Mouse (Mus musculus) R1 (cell line): Measurements from ENCODE around the gene Sco2.
A peak's percentile ranks its signal among the peaks of the same experiment; 100 is the strongest.

Experiments
- DNase-seq: peaks from one replicate; pipeline ENCODE4 v3.0.0-alpha.2; 2018; ENCODE audit warnings: low read depth, low spot score

Sco2 gene

GRCm38 (mm10) chr15:89373762-89374248 is at the start of gene Sco2:
Gene Sco2, minus strand, starts transcription at chr15:89373846.
- DNase-seq: peak; percentile 93

- no peak for DNase-seq
Measured at GRCm38 (mm10) chr15:89421938-89422337, 48.3 kb upstream of the Sco2 start.

- DNase-seq: no peak
Measured at GRCm38 (mm10) chr15:89415282-89415681, 41.6 kb upstream of the Sco2 start.

GRCm38 (mm10) chr15:89410118-89410517 is 36.5 kb upstream of the Sco2 start, which contains the start of gene Syce3:
Gene Syce3, minus strand, starts transcription at chr15:89410503.
- DNase-seq: peak; percentile 86

- DNase-seq: peak; percentile 93
Measured at GRCm38 (mm10) chr15:89406691-89407090, 33.0 kb upstream of the Sco2 start.

- DNase-seq: no peak
Measured at GRCm38 (mm10) chr15:89404831-89405623, 31.4 kb upstream of the Sco2 start.

- DNase-seq: peak; percentile 81
Measured at GRCm38 (mm10) chr15:89402471-89402870, 28.8 kb upstream of the Sco2 start.

GRCm38 (mm10) chr15:89399716-89400115 is 26.1 kb upstream of the Sco2 start:
- no peak for DNase-seq

- DNase-seq: no peak
Measured at GRCm38 (mm10) chr15:89398146-89398545, 24.5 kb upstream of the Sco2 start.

GRCm38 (mm10) chr15:89396883-89397282 is 23.2 kb upstream of the Sco2 start:
- DNase-seq: no peak

GRCm38 (mm10) chr15:89390081-89390480 is 16.4 kb upstream of the Sco2 start:
- no peak for DNase-seq

- no peak for DNase-seq
Measured at GRCm38 (mm10) chr15:89387127-89387526, 13.5 kb upstream of the Sco2 start.

- DNase-seq: no peak
Measured at GRCm38 (mm10) chr15:89384617-89385016, 11.0 kb upstream of the Sco2 start, which contains the start of gene Klhdc7b. Gene Klhdc7b, plus strand, starts transcription at chr15:89384917.

- peak; percentile 29 for DNase-seq
Measured at GRCm38 (mm10) chr15:89379429-89379828, 5.8 kb upstream of the Sco2 start.

GRCm38 (mm10) chr15:89378831-89379401 is 5.3 kb upstream of the Sco2 start, which contains the start of gene Odf3b:
Gene Odf3b, minus strand, starts transcription at chr15:89379282.
- DNase-seq: peak; percentile 62

- DNase-seq: peak; percentile 40
Measured at GRCm38 (mm10) chr15:89377938-89378828, 4.5 kb upstream of the Sco2 start.

- DNase-seq: no peak
Measured at GRCm38 (mm10) chr15:89377362-89377761, 3.7 kb upstream of the Sco2 start.

- no peak for DNase-seq
Measured at GRCm38 (mm10) chr15:89376957-89377356, 3.3 kb upstream of the Sco2 start, which contains the start of gene Tymp. Gene Tymp, minus strand, starts transcription at chr15:89377039.

- DNase-seq: no peak
Measured at GRCm38 (mm10) chr15:89376040-89376439, 2.4 kb upstream of the Sco2 start.

- no peak for DNase-seq
Measured at GRCm38 (mm10) chr15:89374801-89375534, 1.3 kb upstream of the Sco2 start.

GRCm38 (mm10) chr15:89374340-89374739 is 694 bp upstream of the Sco2 start:
- DNase-seq: no peak
